Comparison of ENCODE assay signal across 10 mouse cellular contexts in genomic region chr8:107136003-107136612, GRCm38 (mm10). TPM values are rescaled to one million over a fixed set of nuclear protein-coding genes. Genes with fewer than 3 reads are reported as not detected.
A peak's percentile ranks its signal among the peaks of the same experiment; 100 is the strongest.
DNase-seq lines count a peak whose midpoint lies in the region; ATAC-seq and TF ChIP-seq lines count a peak whose summit lies in the region.
"Had no signal": no experiment of that assay in that cellular context is flagged by ENCODE, and none has a peak within 500 bp of the region (broad histone marks: within the 10 kb centered on the region; RNA-seq: fewer than 3 reads in every experiment).

No protein-coding gene starts in this region.

- no peak for TF ChIP-seq CTCF in lung, postnatal 0 days (IDR thresholded peaks at IDR 0.05)

- peaks cover 28% of the 10 kb centered on the region for H3K4me1 ChIP-seq in heart, embryonic 15.5 days (replicated peaks)
- peaks cover 8% of the 10 kb centered on the region; the same call in 1 of the 2 replicates for H3K4me1 ChIP-seq in lung, postnatal 0 days (ENCODE audit: insufficient read depth, low read depth, low read length)
- peaks cover 48% of the 10 kb centered on the region for H3K4me1 ChIP-seq in kidney, embryonic 15.5 days

- no peak for ATAC-seq in heart, embryonic 15.5 days (replicated peaks; ENCODE audit: insufficient number of reproducible peaks, insufficient read depth, low FRiP score, low read depth)
- no peak for ATAC-seq in lung, postnatal 0 days
- ATAC-seq in kidney, embryonic 15.5 days (replicated peaks; ENCODE audit: low FRiP score) = no peak

- no peak overlapping the region for H3K4me2 ChIP-seq in heart, embryonic 15.5 days
- no peak overlapping the region for H3K4me2 ChIP-seq in lung, postnatal 0 days (replicated peaks; ENCODE audit: low read depth, low read length)
- 0 out of 2 replicates have a peak overlapping the region, but pooled peaks have one; percentile 16 for H3K4me2 ChIP-seq in kidney, embryonic 15.5 days
- H3K4me2 ChIP-seq: hindbrain, embryonic 12.5 days had no signal

- WGBS in heart, embryonic 15.5 days = 52% methylated on average over 8 of the region's 8 CpGs
- 39% methylated on average over 8 of the region's 8 CpGs for WGBS in lung, postnatal 0 days
- WGBS in kidney, embryonic 15.5 days = 24% methylated on average over 8 of the region's 8 CpGs

- no peaks in the 10 kb centered on the region for H3K36me3 ChIP-seq in heart, embryonic 15.5 days
- H3K36me3 ChIP-seq in lung, postnatal 0 days (ENCODE audit: insufficient read depth, low read length) = no peaks in the 10 kb centered on the region
- H3K36me3 ChIP-seq in kidney, embryonic 15.5 days = no peaks in the 10 kb centered on the region
- H3K36me3 ChIP-seq: hindbrain, embryonic 12.5 days had no signal

- no peaks in the 10 kb centered on the region for H3K9me3 ChIP-seq in heart, embryonic 15.5 days (replicated peaks)
- H3K9me3 ChIP-seq in lung, postnatal 0 days (ENCODE audit: low read length) = no peaks in the 10 kb centered on the region
- no peaks in the 10 kb centered on the region for H3K9me3 ChIP-seq in kidney, embryonic 15.5 days (replicated peaks)
- H3K9me3 ChIP-seq: hindbrain, embryonic 12.5 days had no signal

- intact Hi-C loops in heart, postnatal 14 days (cut with DNase I) = no loop called here

- H3K27me3 ChIP-seq in heart, embryonic 15.5 days = no peaks in the 10 kb centered on the region
- no peaks in the 10 kb centered on the region for H3K27me3 ChIP-seq in lung, postnatal 0 days (replicated peaks; ENCODE audit: insufficient read depth, low read length)
- H3K27me3 ChIP-seq in kidney, embryonic 15.5 days = no peaks in the 10 kb centered on the region
- H3K27me3 ChIP-seq: hindbrain, embryonic 12.5 days had no signal

- DNase-seq in adrenal gland, adult 2 months = peak; percentile 50
- no peak for DNase-seq in adrenal gland, adult 8-10 months
- no peak for DNase-seq in heart, postnatal 14 days
- no peak for DNase-seq in lung, postnatal 0 days (ENCODE audit: low spot score)
- no peak for DNase-seq in lung, postnatal 25 days (ENCODE audit: low spot score)
- no peak for DNase-seq in right cerebral cortex, postnatal 10 days (ENCODE audit: low spot score in 2 of 2)
- DNase-seq: cerebellum, adult 8-10 months had no signal

- H3K4me3 ChIP-seq in heart, embryonic 15.5 days = no peak overlapping the region
- no peak overlapping the region for H3K4me3 ChIP-seq in lung, postnatal 0 days (ENCODE audit: low read depth, low read length)
- no peak overlapping the region for H3K4me3 ChIP-seq in kidney, embryonic 15.5 days (replicated peaks)
- H3K4me3 ChIP-seq: hindbrain, embryonic 12.5 days had no signal

- peak overlapping the region; percentile 55 for H3K27ac ChIP-seq in heart, embryonic 15.5 days
- H3K27ac ChIP-seq in lung, postnatal 0 days (ENCODE audit: low read length) = 0 out of 2 replicates have a peak overlapping the region, but pooled peaks have one; percentile 14
- H3K27ac ChIP-seq in kidney, embryonic 15.5 days = peak overlapping the region; percentile 91
- H3K27ac ChIP-seq: hindbrain, embryonic 12.5 days had no signal

- no peak overlapping the region for H3K9ac ChIP-seq in heart, embryonic 15.5 days
- H3K9ac ChIP-seq in lung, postnatal 0 days (replicated peaks; ENCODE audit: low read depth) = no peak overlapping the region
- no peak overlapping the region for H3K9ac ChIP-seq in kidney, embryonic 15.5 days
- H3K9ac ChIP-seq: hindbrain, embryonic 12.5 days had no signal

- no peak for TF ChIP-seq EP300 in lung, postnatal 0 days (IDR thresholded peaks at IDR 0.05)

RNA-seq across cellular contexts. Expression of gene Cyb5b, which starts 14.3 kb away (rescaled TPM):
- total RNA-seq in adrenal gland, adult 2 months (2021) = 100 to 1,000 TPM; 384 to 492 TPM
- 212 and 282 TPM in 2 replicates for polyA plus RNA-seq in adrenal gland, adult 2 months (2012; rRNA removed)
- total RNA-seq in adrenal gland, adult 8-10 months (2022) = 100 to 1,000 TPM; 398 to 743 (median 524) TPM
- polyA plus RNA-seq in heart, embryonic 15.5 days (2015; fragmentation: Nextera tagmentation; extraction: Ambion mirVana) = 51.2 and 58.7 TPM in 2 replicates
- 10 to 100 TPM; 35.0 to 39.5 TPM for total RNA-seq in heart, postnatal 14 days (2021)
- polyA plus RNA-seq in lung, postnatal 0 days (2015; fragmentation: Nextera tagmentation; extraction: Ambion mirVana) = 58.4 and 63.1 TPM in 2 replicates
- polyA plus RNA-seq in kidney, embryonic 15.5 days (2015; fragmentation: Nextera tagmentation; extraction: Ambion mirVana) = 131 and 133 TPM in 2 replicates

RNA-seq across cellular contexts. Expression of gene Terf2, which starts 39.8 kb away (rescaled TPM):
- total RNA-seq in adrenal gland, adult 2 months (2021) = 10 to 100 TPM; 22.9 to 23.5 TPM
- polyA plus RNA-seq in adrenal gland, adult 2 months (2012; rRNA removed) = 5.5 and 6.3 TPM in 2 replicates
- 10 to 100 TPM; 20.6 to 38.9 (median 30.3) TPM for total RNA-seq in adrenal gland, adult 8-10 months (2022)
- 9.5 and 10.4 TPM in 2 replicates for polyA plus RNA-seq in heart, embryonic 15.5 days (2015; fragmentation: Nextera tagmentation; extraction: Ambion mirVana)
- total RNA-seq in heart, postnatal 14 days (2021) = 10 to 100 TPM; 14.4 to 15.0 TPM
- polyA plus RNA-seq in lung, postnatal 0 days (2015; fragmentation: Nextera tagmentation; extraction: Ambion mirVana) = 13.1 and 13.2 TPM in 2 replicates
- polyA plus RNA-seq in kidney, embryonic 15.5 days (2015; fragmentation: Nextera tagmentation; extraction: Ambion mirVana) = 17.5 and 18.2 TPM in 2 replicates

Comparison
In these comparisons a context has a peak if more than half of its experiments do, and no peak if none do; other contexts are left out.
1. H3K27ac ChIP-seq: peak in every context shown above with its lines; median percentile 91 in kidney, embryonic 15.5 days; 55 in heart, embryonic 15.5 days; 14 in lung, postnatal 0 days.